Mouse (Mus musculus): ENCODE data around the gene Klhl8. TPM values are rescaled to one million over a fixed set of nuclear protein-coding genes. Genes with fewer than 3 reads are reported as not detected.

Klhl8 gene
- total RNA-seq, 2 experiments from 2014 or later = 13.0 to 13.9 TPM

DNA sequence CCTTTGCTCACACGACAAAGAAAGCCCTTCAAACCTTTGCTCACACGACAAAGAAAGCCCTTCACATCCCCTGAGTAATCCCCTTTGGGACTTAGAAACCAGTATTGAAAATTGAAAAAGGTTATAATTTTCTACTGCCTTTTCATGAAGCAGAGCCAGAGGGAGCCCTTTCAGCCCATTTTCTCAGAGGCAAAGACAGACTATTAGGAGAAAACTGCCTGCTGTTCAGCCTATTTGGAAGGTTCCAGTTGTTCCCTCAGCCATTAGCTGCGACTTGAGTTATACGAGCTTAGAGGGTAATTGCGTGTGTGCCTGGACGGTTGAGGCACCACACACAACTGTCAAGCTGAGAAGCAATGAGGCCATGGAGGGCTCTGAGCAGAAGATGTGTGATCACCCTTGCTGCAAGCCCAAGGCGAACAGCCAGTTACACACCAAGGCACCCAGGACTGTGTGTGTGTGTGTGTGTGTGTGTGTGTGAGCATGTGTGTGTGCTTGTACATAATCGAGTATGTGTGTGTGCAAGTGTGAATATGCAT lies 6.4 kb upstream of the Klhl8 start:
- no peak for DNase-seq
- intact Hi-C loops (cut with DNase I) = no loop called here

DNA sequence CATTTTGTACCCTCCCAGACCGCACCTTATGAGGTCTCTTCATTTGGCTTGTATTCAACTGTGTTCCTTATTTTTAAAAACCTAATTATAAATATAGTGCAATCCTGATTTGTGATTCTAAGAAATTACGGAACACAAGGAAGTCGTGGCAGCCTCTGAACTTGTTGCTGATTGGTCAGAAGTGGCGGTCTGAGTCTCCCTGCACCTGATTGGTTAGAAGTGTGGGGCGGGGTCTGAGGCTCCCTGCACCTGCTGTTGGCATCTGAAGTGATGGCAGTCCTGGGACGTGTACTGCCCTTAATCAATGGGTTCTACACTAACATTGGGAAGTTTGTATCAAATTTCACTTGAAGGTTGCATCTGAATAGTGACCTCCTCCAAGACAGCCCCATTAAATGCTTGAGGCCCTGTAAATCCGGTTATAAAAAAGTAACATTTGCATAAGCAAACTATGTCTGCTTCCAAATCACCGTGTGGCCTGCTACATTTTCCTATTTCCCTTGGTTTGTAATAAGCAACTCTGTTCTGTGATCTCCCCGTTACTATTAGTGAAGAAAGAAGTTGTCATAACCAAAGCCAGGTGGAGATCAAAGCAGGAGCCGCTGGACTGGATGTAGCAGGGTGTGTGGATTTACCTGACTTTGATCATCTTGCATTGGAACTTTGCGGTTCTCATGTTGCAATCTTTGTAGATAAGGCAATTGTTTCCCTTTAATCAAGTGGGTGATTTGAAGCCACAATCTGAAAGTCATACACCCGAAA lies 5.7 kb upstream of the Klhl8 start:
- intact Hi-C loops (cut with DNase I) = no loop called here

DNA sequence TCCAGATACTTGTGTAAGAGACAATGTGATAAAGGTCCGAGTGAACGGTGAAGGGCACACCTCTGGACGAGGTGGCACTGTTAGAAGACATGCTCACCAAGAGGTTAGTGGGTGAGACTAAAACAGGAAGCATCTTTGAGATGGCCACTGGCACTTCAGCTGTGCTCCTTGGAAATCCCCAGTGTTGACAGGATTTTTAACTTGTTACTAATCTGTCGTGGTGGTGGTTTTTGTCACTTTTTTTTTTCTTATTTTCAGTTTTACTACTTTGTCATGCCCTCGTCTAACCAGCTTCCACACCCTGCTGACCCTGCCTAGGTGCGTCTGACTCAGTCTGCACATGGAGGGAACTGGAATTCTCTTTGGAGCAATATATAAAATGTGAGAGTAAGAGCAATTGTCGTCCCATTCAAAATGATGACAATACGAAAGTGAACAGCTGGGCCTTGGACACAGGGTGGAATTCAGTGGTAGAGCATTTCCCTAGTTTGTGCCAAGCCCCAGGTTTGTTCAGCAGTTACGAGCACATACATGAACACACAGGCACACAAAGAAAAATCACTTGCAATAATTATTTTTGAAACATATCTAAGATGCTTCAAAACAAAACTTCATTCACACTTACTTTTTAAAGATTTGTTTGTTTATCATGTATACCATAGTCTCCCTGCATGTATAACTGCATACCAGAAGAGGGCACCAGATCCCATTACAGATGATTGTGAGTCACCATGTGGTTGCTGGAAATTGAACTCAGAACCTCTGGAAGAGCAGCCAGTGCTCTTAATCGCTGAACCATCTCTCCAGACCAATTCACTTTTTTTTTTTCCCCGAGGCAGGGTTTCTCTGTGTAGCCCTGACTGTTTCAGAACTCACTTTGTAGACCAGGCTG lies 3.5 kb upstream of the Klhl8 start:
- intact Hi-C loops (cut with DNase I) = loop anchor here (5.0 kb wide), 1 partner anchor 57 kb away; no protein-coding TSS in a partner anchor

More for the DNA sequence above, 5.7 kb upstream of the Klhl8 start:
- DNase-seq = no peak

DNA sequence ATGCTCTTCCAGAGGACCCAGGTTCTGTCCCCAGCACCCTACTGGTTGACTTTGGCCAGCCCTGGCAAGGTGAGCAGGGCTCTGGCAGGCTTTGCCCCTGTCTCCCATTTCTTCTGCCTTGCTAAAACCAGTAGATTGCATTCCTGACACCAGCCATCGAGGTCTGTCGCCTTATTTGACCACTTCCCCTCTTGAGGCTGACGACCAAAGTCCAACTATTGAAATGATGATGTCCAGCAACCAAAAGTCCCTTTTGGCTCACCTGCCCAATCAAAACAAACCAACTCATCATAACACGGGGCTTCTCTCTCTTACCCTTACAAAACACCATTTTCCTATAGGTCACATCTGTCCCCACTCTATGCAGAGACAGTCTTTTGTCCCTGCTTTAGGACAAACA lies 2.1 kb upstream of the Klhl8 start:
- no peak for DNase-seq
- intact Hi-C loops (cut with DNase I) = loop anchor here (5.0 kb wide), 1 partner anchor 56 kb away; no protein-coding TSS in a partner anchor

More for the DNA sequence above, 3.5 kb upstream of the Klhl8 start:
- DNase-seq = no peak

DNA sequence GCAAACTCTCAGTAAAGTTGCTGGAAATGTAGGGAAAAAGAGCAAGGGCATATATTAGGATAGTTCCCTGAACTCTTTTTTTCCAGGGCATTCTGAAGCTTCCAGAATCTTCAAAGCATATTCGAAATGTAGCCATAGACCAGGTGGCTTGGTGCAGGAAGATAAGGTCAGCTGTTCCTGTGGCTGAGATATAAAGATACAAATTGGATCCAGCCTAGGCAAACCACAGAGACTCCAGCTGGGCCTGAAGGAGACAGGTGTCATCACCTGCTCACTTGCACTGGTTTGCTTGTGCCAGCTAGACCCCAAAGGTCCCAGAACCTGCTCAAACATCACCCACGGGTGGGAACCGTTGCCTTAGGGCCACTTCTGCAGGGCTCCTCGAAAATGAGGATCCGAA lies 496 bp upstream of the Klhl8 start:
- DNase-seq = no peak

DNA sequence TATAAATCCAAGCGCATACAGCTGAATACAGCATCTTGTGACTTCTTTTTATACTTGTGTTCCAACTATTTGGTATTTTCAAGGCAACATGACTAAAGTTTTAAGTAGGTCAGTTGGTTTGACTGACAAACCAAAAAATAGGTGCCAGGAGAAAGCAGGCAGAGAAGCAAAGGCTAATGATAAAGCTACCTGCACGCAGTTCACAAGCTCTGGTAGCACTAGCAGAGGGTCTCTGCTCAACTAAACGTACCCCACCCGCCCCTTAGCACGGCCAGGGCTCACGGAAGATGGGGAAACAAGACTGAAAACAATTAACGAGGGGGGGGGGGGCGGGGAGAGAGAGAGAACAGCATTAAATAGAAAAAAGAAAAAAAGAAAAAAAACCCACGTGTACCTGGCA lies 903 bp downstream of the Klhl8 start:
- intact Hi-C loops (cut with DNase I) = loop anchor here (5.0 kb wide), 1 partner anchor 53 kb away; no protein-coding TSS in a partner anchor
- DNase-seq = no peak

More for the DNA sequence above, 496 bp upstream of the Klhl8 start:
- intact Hi-C loops (cut with DNase I) = loop anchor here (5.0 kb wide), 1 partner anchor 54 kb away; no protein-coding TSS in a partner anchor

DNA sequence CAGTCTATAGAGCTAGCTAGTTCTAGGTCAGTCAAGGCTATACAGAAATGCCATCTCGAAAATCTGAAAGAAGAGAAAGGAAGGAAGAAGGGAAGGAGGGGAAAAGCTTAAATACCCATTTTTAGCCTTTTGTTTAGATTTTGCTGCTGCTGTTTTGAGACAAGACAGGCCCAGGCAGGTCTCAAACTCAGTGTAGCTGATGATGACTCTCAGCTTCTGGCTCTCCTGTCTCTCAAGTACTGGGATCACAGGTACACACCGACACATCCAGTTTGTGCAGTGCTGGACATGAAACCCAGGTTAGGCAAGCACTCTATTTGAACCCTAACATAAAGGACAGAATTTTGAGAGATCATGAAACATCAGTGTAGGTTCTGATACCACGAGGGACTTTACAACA lies 1.6 kb downstream of the Klhl8 start:
- no peak for DNase-seq
- intact Hi-C loops (cut with DNase I) = no loop called here

DNA sequence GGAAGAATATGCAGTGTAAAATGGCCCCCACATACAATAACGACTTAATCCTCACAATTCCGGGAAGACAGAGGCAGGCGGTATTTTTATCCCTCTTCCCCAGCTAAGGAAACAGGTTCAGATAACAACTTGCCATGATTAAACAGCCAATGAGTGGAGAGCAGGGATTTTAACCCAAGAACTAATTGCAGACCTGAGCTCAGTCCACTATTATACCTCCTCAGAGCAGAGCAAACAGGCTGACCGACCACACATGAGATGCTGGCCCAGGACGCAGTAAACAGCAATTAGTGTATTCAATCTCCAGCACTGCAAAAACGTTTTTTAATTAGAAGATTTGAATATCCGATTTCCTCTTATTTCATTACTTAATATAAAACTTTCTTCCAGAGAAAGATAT lies 2.2 kb downstream of the Klhl8 start:
- intact Hi-C loops (cut with DNase I) = no loop called here
- no peak for DNase-seq

DNA sequence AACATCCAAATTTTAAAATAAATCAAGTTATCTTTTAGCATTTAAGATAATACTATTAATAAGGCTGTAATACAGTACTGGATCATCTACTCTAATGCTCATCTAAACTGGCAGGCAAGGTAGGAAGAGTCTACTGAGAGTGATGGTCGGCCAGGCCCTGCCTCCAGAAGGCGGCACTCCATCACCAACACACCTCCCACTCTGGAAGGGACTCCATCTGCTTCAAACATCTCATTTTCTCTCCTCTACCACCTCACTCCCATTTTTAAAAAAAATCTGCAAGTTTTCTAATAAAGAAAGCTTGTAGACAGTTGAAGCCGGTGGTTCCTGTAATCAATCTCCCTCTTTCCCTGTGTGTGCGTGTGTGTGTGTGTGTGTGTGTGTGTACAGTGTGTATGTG lies 3.2 kb downstream of the Klhl8 start:
- intact Hi-C loops (cut with DNase I) = no loop called here
- DNase-seq = no peak

DNA sequence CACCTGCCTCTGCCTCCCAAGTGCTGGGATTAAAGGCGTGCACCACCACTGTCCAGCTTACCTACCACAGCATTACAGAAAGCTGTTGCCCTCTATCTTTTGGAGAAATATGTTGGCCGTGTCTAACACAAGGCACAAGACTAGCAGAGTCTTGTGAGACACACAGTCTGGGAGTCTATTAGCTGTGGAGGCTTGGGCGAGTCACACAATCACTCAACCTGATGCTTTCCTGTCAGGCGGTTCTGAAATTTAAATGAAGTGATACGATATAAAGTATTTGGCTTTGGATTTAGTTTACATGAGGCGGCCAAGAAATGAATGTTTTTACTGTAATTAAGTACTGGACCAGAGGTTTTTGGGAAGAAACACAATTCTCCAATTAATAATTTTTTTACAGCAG lies 4.9 kb downstream of the Klhl8 start:
- intact Hi-C loops (cut with DNase I) = no loop called here
- DNase-seq = no peak

DNA sequence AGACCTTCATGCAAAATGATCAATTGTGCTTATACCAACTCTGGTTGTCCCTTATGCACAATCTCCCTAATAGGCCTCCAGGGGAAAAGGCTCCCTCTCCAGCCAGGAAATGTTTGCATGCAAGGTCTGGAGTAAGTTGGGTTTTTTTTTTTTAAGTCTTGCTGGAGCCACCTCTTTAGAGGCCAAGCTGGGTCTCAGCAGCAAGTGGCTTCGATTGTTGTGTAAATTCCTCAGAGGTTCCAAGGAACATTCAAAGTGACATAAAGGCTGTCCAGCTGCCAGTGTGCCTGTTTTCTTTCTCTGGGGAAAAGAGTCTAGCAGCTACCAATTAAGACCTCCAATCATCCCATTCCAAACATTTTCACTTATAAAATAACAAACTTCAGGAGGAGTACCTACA lies 12.7 kb downstream of the Klhl8 start:
- DNase-seq = no peak
- intact Hi-C loops (cut with DNase I) = no loop called here

DNA sequence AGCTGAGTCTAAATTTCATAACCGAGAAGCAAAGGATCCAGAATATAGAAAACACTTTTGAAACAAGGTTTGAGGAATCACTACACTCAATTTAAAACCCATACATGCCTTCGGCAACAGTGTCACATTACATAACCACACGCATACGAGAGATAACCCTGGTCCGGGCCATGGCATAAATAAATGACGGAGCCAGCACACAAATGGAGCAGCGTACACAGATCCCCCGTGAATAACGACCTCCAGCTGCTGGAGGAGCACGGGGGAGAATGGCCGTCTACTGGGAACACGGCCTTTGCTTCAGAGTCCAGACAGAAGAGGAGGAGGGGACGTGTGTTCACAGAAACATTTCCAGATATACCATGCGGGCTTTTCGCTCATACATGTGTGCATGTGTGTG lies 21.3 kb downstream of the Klhl8 start:
- intact Hi-C loops (cut with DNase I) = no loop called here
- DNase-seq = no peak

DNA sequence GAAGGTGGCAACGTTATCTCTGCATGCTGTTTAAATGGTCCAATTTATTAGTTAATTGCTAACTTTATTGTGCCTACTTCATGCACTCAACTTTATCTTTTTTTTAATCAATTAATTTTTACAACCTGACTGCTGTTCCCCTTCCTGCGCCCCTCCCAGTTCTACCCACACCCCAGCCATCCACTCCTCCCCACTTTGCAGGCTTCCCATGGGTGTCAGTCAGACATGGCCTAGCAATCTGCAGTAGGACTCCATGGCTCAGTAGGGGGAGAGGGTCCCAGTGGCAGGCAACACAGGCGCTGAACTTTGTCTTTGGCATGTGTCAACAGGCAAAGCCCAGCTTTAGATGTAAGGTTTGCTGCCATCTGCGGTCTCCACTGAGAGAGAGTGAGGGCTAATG lies 47.3 kb downstream of the Klhl8 start:
- intact Hi-C loops (cut with DNase I) = no loop called here
- no peak for DNase-seq

DNA sequence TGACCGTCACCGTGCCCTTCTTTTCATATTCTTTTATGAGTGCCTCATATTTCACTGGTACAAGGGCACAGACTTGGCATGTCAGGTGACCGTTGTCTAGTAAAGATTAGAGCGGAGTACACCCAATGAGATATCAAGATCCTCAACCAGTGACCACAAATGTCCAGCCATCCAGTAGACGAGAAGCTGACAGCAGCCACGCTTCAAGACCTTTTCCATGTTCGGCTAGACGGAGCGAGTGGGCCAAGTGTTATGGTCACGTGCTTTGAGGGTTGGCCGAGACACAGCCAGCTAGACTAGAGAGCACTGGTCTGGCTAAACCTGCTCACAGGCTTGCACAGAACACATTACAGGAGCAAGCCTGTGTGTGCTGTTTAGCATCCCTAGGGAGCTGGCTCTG lies 50.4 kb downstream of the Klhl8 start:
- DNase-seq = no peak
- intact Hi-C loops (cut with DNase I) = no loop called here

DNA sequence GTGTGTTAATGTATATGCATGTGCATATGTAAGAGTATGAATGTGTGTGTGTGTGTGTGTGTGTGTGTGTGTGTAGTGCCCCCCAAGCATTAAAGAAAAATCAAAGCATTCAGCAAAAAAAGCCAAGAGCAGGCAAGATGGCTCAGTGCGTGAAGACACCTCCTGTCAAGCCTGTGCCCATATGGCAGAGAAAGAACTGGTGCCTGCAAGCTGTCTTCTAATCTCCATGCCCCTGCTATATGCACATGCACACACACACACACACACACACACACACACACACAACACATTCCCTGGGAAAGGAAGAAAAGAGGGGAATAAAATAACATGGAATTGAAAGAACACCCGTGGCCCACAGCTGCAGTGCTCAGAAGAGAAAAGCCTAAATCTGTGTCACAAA lies 53.9 kb downstream of the Klhl8 start:
- intact Hi-C loops (cut with DNase I) = loop anchor here (5.0 kb wide), 1 partner anchor 55 kb away; the partner anchor contains the start of gene Klhl8
- DNase-seq = no peak

DNA sequence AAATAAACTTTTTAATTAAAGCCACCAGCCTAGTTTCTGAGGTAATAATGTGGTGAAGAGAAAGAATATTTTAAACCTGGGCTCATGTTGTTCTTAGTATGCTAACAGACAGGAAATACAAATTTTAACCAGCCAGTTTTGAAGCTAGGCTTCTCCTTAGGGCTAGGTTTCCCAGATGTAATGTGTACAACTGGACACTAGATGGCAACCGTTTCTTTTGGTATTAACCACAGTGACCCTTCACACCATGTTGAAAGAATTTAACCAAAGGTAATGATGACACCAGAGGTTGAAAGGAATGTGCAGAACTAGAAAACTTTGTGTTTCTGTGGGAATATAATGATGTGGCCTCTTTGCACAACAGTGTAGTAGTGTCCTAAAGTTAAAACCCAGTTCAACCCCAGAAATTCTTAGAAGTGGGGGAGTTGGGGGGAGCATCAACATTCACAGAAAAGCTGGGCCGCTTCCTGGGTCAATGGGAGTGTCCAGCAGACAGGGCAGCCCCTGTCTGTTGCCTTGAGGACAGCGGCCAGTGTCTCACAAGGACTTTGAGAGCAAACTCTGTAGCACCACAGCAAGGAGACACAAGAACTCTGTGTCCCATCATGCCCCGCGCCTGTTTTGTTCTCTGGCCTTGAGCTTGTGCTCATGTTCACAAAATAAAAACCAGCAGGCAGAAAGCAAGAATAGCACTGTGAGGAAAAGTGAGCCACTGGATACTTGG lies 54.6 kb downstream of the Klhl8 start:
- intact Hi-C loops (cut with DNase I) = loop anchor here (1.0 to 5.0 kb wide), 2 partner anchors 56 to 71 kb away; partner anchors contain the start of gene Klhl8

DNA sequence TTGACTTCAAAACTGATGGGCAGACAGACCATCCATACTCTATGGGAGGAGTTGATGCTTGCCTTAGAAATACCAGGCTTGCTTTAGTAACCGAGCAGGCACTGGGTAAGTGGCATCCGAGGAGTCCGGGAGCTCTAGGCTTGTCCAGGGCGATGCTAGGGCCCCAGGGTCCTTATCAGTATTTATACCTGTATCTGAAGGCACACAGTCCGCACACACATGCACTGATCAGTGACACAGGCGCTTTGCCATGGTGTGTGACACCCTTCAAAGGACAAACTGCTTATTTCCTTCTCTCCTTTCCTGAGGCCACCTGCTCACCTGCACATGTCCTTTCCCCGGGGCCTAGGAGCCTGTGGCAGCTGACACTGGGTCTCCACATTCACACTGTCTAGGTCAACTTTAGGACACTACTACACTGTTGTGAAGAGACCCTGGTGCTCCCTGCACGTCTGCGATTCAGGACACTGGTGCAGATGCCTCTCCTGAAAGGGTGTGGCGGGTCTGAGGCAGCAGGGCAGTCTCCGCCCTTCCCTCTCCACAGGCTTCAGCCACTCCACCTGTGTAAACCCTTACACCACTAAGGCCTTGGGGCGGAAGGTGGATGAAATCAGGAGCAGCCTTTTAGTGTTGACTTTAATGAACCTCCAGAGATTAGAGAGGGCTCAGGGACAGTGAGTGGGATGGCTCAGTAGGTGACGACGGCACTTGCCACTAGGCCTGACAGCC lies 55.4 kb downstream of the Klhl8 start:
- DNase-seq = no peak

More for the DNA sequence above, 54.6 kb downstream of the Klhl8 start:
- peak in 1 of 2 experiments; percentile 64 for DNase-seq

DNA sequence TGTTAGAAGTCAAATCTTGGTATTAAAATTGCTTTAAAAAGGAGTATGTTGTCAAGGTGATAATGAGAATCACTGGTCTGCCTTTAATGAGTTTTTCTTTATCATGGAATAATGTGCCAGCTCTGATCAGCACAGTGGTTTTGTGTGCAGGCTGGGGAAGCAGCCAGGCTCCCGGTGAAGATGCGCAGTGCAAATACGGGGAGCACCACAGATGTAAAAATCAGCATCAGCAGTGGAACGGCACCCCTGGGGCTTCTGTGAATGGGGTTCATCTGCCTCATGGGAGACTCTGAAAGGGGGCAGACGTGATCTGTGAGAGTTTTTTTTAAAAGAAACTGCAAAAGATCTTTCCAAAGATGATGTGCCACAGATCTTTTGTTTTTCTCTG lies 56.3 kb downstream of the Klhl8 start:
- intact Hi-C loops (cut with DNase I) = loop anchor here (5.0 kb wide), 1 partner anchor 58 kb away; the partner anchor contains the start of gene Klhl8
- no peak for DNase-seq

More for the DNA sequence above, 55.4 kb downstream of the Klhl8 start:
- intact Hi-C loops (cut with DNase I) = loop anchor here (1.0 to 5.0 kb wide), 2 partner anchors 57 to 72 kb away; partner anchors contain the start of gene Klhl8

DNA sequence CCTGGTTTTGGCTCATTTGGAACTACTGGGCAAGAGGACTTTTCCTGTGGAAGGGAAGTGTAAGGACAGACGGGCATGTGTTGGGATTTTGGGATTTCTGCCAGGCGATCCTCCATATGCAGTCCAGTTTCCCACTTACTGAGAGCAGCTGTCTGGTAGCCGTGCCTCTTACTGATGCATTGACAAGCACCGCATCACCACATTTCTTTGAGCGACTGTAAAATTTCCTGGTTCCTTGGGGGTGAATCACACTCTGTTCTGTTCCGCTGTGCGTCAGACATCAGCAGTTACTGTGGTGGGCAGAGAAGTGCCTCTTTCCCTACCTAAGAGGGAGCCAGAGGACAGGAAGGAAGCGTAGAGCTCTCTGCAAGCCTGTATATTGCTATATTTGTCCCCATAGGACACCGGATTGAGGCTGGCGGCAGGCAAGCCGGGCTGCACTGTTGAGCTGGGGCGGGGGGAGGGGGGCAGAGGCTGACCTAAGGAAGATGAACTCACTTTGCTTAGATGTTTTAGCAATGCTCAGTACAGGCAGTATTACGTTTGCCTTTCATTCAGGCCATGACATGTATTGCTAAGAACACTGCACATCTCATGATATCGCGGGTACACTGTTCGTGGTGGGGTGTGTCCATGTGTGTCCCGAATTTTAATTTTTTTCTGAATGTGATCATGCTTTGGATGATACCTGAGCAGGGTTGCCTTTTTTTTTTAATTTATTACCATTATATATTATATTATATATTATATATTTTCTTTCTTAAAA lies 56.8 kb downstream of the Klhl8 start:
- intact Hi-C loops (cut with DNase I) = no loop called here
- no peak for DNase-seq
